Mouse (Mus musculus) frontal cortex, postnatal 25 days (tissue): ENCODE measurements around the gene Tnfrsf23.
"Not testable (repeated sequence)": the region's sequence is repeated elsewhere in the genome, so short reads cannot be mapped to it uniquely, and the experiment has no call there.

ENCODE experiments used
- DNase-seq, 2 experiments: peaks; one replicate each; pipeline ENCODE4 v3.0.0; 2022; ENCODE audit warnings: low spot score in 2 of 2

Gene Tnfrsf23

GRCm38 (mm10) chr7:143684569-143684968 is 1.1 kb downstream of the Tnfrsf23 start:
- DNase-seq = not testable (repeated sequence)

GRCm38 (mm10) chr7:143681566-143681965 is 4.1 kb downstream of the Tnfrsf23 start:
- no peak for DNase-seq

DNA sequence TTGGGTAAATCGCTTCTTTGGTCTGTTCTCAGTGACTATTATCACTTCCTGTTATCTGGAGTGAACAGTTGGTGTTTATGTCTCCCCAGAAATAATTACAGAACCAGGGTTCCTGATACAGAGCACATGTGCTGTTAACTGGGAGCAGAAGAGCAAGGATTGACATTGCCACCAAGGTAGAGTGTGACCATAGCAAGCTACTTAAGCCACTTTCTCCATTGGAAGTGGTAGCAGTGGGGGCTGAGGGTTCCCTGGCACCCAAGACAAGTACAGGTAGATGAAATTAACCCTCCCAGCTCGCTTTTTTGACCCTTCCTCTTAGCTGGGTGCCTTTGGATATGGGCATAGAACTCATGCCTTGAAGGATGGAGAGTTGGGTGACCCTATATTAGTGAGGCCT is 4.8 kb downstream of the Tnfrsf23 start:
- not testable (repeated sequence) for DNase-seq

GRCm38 (mm10) chr7:143679650-143680049 is 6.0 kb downstream of the Tnfrsf23 start:
- DNase-seq = not testable (repeated sequence)

GRCm38 (mm10) chr7:143666427-143667311 is 19.0 kb downstream of the Tnfrsf23 start:
- DNase-seq = no peak

DNA sequence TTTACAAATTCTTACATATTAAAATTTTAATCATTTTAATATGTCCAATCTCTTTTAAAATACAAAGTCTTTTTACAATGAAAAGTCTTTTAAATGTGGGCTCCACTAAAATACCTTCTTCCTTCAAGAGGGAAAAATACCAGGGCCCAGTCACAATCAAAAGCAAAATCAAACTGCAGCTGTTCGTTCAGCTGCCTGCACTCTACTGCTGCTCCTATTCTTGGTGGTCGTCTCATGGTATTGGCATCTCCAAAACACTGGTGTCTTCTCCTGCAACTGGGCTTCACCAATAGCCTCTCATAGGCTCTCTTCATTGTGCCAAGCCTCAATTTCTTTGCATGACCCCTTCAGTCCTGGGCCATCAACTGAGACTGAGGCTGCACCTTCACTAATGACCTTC is 22.2 kb downstream of the Tnfrsf23 start:
- no peak for DNase-seq

DNA sequence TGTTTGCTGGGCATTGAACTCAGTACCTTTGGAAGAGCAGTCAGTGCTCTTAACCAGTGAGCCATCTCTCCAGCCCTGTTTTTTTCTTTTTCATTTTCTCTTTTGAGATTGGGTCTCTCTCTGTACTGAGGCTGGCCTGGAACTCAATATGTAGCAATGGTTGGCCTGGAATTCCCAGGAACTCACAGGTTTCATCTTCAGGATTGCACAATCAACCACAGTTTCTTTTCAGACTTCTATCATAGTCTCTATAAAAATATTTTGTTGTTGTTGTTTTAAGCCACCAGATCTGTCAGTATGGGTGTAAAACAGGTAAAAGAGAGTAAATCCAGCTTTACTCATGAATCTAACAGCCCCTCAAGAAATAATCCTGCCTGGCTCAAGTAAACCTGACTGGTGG is 24.9 kb downstream of the Tnfrsf23 start:
- DNase-seq = no peak

GRCm38 (mm10) chr7:143649769-143650346 is 35.8 kb downstream of the Tnfrsf23 start:
- not testable (repeated sequence) for DNase-seq

DNA sequence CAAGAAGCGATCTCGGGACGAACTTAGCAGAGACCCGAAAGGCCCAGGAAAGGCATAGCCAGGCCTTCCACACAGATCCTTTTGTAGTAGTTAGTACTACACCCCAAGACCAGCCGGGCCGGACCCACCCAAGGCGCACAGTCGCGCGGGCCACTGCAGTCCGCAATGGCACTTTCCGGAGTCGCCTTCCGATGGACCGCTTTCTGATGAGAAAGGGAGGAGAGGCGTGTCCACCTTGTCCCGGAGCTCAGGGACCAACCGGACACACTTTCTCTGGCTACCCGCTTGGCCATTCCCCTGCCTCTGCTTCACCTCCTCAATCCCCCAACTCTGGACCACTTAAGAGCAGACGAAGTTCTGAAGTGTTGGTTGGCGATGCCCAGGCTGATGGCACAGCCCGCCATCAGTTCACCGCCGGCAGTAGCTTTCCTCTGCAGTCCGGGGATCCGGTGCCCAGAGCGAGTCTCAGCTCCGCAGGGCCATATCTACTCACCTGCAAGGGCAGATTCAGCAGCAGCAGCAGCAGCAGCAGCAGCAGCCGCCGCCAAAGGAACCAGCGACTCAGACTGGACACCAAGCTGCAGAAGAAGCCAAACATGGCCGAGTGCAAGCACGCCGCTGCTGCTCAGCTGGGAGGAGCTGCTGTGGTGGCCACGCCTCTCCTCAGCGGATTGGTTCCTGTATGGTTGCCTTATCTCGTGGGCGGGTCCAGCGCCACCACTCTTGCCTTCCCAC is 36.5 kb downstream of the Tnfrsf23 start, which contains the start of gene Tnfrsf22:
TSS of gene Tnfrsf22 (minus strand) at position 628 of the 735 bp plus-strand sequence.
- peak; percentile 52 to 56 for DNase-seq

GRCm38 (mm10) chr7:143643949-143644348 is 41.7 kb downstream of the Tnfrsf23 start:
- not testable (repeated sequence) for DNase-seq

GRCm38 (mm10) chr7:143636674-143637073 is 49.0 kb downstream of the Tnfrsf23 start:
- DNase-seq = no peak

DNA sequence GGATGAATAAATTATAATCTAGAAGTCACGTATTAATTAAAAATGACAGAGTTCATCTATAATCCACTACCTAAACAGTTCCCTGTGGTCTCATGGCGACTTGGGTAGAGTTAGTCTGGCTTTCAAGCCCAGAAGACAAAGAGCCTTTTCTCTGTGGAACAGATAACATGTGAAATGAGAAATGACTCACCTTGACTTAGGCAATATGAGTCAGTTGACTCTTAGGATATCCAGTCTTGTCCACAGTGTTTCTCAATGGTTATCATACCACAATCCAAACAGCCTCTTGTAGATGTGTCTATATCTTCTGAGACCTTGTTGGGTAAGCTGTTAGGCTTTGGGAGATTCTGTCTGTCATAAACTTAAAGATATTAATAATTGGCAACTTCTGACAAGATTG is 54.2 kb downstream of the Tnfrsf23 start:
- DNase-seq = no peak

DNA sequence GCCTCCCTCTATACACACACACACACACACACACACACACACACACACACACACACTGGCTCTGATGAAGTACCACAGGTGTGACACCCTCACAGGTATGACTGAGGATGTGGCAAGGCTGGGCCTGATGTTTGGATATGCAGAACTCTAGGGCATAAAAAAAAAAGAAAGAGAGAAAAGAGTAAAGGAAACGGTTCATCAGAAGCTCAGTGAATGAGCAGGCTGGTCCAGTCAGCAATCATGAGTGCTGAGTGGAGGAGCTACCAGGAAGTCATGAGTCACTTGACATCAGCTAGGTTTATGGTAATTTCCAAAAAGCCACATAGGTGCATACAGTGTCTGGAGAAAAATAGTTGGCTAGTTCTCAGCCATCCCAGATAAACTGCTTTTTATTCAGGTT is 56.2 kb downstream of the Tnfrsf23 start:
- DNase-seq = no peak

DNA sequence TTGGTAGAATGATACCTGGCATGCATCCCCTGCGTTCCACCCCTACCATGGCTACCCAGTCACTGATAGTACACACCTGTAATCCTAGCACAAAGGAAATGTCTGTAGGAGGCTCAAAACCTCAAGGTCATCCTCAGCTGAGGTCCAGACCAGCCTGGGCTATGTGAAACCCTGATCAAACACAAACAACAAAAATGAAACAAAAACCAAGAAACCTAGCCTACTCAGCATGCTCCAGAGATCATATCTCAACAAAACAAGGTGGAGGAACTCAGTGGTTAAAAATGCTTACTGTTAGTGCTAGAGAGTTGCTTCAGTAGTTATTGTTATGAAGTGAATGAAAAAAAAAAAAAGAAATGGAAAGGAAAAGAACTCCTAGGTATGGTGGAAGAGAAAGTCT is 57.1 kb downstream of the Tnfrsf23 start, which contains the start of gene Tnfrsf26:
TSS of gene Tnfrsf26 (minus strand) at position 183 of the 400 bp plus-strand sequence.
- no peak for DNase-seq

GRCm38 (mm10) chr7:143627555-143628286 is 58.0 kb downstream of the Tnfrsf23 start:
- no peak for DNase-seq

DNA sequence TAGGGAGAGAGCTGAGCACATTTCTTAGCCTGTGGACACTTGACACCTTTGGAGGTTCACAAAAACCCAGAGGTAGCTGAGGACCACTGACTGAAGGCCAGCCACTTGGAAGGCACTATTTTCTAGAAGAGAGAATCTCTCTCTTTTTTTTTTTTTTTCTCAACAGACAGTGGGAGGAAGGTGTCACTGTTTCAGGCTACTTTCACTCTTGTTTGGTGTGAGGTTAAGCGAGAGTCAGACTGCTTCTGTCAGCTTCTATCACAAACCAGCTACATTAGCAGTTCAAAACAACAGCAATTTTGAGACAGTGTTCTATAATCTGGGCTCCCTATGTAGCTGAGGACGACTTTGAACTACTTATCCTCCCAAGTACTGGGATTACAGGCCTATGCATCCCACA is 59.5 kb downstream of the Tnfrsf23 start:
- DNase-seq = no peak

DNA sequence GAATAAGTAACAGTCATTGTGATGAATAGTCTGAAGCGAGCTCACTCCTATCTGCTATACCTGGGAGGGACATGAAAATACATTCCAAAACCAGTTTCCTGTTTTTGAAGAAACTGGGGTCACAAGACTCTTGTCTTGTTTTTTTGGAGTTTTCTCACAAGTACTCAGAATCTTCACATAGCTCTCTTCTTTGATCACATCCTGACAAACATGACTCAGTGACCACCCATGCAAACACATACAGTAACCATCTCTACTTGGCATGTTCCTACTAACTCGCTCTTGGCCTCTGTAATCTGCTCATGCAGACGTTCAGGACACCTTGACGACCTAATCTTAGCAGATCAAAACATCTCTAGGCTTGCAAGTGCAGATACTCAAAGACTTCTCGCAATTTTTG is 60.5 kb downstream of the Tnfrsf23 start:
- DNase-seq = no peak

DNA sequence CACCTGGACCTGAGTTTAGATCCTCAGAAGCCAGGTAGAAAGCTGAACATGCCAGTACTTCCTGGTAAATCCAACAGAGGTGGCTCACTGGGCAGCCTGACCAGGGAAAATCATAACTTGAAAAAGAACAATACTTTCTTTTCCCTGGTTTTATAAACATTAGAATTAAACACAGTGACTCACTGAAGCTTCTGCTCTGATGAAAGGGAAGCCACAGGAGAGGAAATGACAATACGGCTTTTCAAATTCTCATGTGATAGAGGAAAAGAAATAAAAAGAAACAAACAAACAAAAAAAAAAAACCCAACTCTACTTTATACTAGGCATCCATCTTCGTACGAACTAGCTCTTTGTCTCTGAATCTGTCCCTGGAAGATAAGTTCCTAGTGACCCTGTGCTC is 61.1 kb downstream of the Tnfrsf23 start:
- no peak for DNase-seq

DNA sequence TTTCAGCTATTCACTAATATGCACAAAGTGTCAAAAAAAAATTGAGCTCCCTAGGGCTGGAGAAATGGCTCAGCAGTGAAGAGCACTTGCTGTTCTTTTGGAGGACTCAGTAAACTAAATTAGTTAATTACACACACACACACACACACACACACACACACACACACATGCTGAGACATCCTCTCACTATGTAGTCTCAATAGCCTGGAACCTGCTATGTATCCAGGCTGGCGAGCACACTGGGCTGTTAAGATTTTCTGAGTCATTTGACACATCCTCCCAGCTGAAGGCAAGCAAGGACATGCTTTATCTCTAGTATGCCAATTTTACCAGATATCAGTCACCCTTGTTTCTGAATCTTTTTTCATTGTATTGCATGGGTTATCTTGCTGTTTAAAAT is 64.7 kb downstream of the Tnfrsf23 start:
- DNase-seq = no peak
